Mouse (Mus musculus) olfactory bulb, adult 2 months (tissue): ENCODE measurements around the gene Dkk3.

Experiments
- CTCF ChIP-seq: fragments of 200-500 bp; IDR thresholded peaks from 2 replicates; pipeline ENCODE4 v1.5.1; 2012; ENCODE audit warnings: low read depth, mild to moderate bottlenecking, low read length, moderate library complexity; ENCODE audit not compliant: insufficient read depth
- POLR2A ChIP-seq: fragments of 200-500 bp; IDR thresholded peaks from 2 replicates; pipeline ENCODE4 v1.6.1; 2012; ENCODE audit warnings: mild to moderate bottlenecking, low read depth, low read length, moderate library complexity; ENCODE audit not compliant: insufficient read depth

- TF ChIP-seq CTCF (no peak), POLR2A (no peak)
Observed at GRCm38 (mm10) chr7:112194286-112194685, 35.4 kb upstream of the Dkk3 start.
